Mouse (Mus musculus) spleen, adult 2 months (tissue): ENCODE results near the gene Phactr1.

Experiments used
- CTCF ChIP-seq: fragments of 200-500 bp; IDR thresholded peaks from 2 replicates; pipeline ENCODE4 v1.5.1; 2011; ENCODE audit warnings: mild to moderate bottlenecking, inconsistent platforms; ENCODE audit not compliant: insufficient read depth, insufficient read length, insufficient replicate concordance; ENCODE audit errors: extremely low read depth
- POLR2A ChIP-seq: fragments of 200-500 bp; IDR thresholded peaks from 2 replicates; pipeline ENCODE4 v1.6.1; 2011; ENCODE audit warnings: low read depth, low read length, inconsistent platforms

DNA sequence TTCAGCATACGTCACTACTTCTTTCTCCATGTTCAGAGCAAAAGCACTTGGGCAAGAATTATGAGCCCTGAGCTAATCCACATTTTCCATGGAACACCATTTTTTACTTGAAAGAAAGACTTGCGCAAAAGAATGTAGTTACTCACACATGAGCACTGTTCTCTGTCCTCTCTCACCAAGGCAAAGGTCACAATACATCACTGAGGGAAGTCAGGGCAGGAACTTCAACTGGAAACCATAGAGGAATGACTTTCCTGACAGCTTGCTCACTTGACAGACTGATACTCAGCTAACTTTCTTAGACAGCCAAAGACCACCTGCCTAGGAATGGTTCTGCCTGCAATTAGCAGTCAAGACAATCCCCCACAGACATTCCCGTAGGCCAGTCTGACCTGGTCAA, 309.6 kb downstream of the Phactr1 start:
- no peak for TF ChIP-seq POLR2A
- TF ChIP-seq CTCF = no peak
